Mouse (Mus musculus): ENCODE results near the gene Synpr.
"Not testable (repeated sequence)": the region's sequence is repeated elsewhere in the genome, so short reads cannot be mapped to it uniquely, and the experiment has no call there.

Gene Synpr

GRCm38 (mm10) chr14:13284091-13284844, at the start of gene Synpr:
Synpr (plus strand) TSS chr14:13284780.
- ATAC-seq (ENCODE audit: insufficient number of reproducible peaks, low FRiP score, low TSS enrichment), result peak; percentile 82

DNA sequence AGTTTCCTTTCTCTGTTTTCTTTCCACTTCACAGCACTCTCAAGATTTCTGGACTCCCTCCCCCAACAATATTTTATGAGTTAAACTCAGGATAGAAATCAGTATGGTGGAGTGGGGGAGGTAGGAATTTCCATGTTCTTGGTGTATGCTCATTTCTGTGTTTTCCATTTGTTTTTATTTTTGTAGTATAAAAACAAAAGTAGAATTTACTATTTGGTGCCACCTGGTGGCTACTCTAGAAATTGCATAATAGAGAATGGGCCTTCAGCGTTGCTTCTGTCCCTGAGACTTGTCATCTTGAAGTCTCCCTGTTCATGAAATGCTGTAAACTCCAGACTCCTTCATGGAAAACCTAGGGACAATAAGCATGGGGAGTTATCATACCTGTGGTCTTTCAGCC, 47.7 kb upstream of the Synpr start:
- ATAC-seq (ENCODE audit: insufficient number of reproducible peaks, low FRiP score, low TSS enrichment), result peak; percentile 52; the same call in 1 of the 2 replicates

DNA sequence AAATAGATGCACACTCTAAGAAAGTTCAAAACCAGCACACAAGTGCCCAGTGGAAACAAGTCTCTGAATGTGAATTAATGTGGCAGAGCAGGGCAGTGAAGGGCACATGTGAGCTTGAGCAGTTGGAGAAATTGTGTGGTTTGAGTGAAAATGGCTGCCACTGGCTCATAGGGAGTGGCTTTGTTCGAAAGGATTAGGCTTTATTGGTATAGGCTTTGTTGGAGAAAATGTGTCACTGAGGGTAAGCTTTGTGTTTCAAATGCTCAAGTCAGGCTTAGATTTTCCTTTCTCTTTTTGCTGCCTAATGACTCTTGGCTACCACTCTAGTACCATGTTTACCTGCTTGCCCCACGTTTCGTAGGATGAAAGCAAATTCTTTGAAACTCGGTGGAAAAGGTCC, 37.1 kb upstream of the Synpr start:
- ATAC-seq (ENCODE audit: insufficient number of reproducible peaks, low FRiP score, low TSS enrichment), result no peak

GRCm38 (mm10) chr14:13249361-13249760, 35.2 kb upstream of the Synpr start:
- no peak for ATAC-seq (ENCODE audit: insufficient number of reproducible peaks, low FRiP score, low TSS enrichment)

DNA sequence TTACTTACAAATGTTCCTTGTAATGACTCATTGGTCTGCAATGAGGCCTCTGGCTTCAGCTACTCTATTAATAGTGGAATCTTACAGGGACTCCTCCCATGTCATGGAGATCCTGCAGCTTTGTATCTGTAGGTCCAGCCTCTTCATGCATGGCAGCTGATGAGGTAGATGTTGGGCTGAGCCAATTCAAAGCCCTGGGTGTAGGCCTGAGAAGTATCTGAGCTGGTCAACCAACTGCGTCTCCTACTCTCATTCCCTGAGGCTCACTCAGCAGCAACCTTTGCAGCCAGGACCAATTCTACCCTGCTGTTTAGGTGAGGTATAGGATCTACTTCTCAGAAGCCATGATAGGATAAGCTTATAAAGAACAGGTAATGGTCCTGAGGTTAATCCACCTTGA, 32.0 kb upstream of the Synpr start:
- ATAC-seq (ENCODE audit: insufficient number of reproducible peaks, low FRiP score, low TSS enrichment), result no peak

GRCm38 (mm10) chr14:13254741-13255140, 29.8 kb upstream of the Synpr start:
- ATAC-seq (ENCODE audit: insufficient number of reproducible peaks, low FRiP score, low TSS enrichment), result not testable (repeated sequence)

- ATAC-seq (ENCODE audit: insufficient number of reproducible peaks, low FRiP score, low TSS enrichment), result no peak
Measured at GRCm38 (mm10) chr14:13262406-13262805, 22.2 kb upstream of the Synpr start.

GRCm38 (mm10) chr14:13266331-13266730, 18.2 kb upstream of the Synpr start:
- no peak for ATAC-seq (ENCODE audit: insufficient number of reproducible peaks, low FRiP score, low TSS enrichment)

DNA sequence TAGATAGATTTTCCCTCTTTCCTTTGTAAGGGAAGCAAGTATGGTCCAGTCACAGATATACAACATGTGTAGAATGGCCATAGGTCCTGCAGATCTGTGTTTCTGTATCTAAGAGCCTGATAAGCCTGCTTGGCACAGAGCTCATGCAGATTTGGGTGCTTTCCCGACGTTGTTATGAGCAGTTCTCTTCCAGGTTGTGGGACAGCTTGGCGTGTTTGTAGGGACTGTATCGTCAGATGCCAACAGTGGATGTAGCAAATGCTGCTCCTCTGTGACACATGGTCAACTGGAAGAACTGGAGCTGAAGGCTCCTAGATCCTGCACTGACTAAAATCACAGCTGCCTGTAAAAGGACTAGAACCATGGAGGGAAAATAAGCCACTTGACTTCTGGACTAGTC, 17.4 kb upstream of the Synpr start:
- peak; percentile 91 for ATAC-seq (ENCODE audit: insufficient number of reproducible peaks, low FRiP score, low TSS enrichment)

- peak; percentile 39 for ATAC-seq (ENCODE audit: insufficient number of reproducible peaks, low FRiP score, low TSS enrichment)
Measured at GRCm38 (mm10) chr14:13283211-13283610, 1.4 kb upstream of the Synpr start.

DNA sequence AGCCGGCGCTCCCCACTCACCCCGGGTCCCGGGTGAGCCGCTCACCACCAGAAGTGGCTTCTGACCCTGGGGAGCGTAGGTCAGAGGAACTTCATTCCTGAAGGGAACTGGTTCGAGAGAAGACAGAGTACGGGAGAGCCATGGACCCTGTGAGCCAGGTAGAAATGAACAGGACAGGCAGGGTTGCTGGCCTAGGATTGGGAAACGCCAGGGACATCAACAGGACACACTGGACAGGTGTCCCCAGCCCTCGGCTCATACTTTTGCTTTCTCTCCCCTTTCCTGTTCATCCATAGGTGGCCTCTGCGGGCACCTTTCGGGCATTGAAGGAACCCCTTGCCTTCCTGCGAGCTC, 242 bp downstream of the Synpr start:
- ATAC-seq (ENCODE audit: insufficient number of reproducible peaks, low FRiP score, low TSS enrichment), result peak; percentile 50

DNA sequence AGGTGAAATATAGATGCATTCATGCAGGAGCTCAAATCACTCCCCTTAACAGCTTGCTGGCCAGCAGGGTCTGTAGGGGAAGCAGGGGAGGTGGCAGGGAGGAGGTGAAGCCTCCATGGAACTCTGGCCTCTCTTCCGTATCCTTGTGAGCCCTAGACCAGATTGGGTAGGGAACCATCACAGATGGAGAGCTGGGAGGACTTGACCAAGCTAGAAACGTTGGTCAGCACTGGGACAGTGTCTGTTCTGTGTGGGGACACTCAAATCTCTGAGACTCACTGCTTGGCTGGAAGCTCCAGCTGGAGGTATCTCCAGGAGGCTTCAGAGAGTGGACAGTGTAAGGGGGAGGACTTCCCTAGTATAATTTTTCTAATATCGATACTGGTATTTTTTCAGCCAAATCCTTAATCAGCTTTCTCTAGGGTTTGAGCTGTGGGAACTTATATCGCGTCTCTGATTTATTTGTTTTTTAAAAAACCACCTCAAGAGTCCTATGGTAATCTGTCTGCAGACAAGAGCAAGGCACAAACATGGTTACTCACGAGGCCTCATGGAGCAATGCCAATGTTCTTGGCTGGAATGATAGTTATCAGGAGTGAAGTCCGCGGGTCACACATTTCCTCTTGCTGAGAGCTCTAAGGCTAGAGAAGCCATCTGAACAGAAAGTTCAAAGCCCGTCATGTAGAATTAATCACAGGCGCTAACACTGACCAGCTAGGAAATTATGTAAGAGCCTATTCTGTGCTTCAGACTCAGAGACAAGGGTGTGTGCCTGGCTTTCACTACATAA, 956 bp downstream of the Synpr start:
- peak; percentile 49 for ATAC-seq (ENCODE audit: insufficient number of reproducible peaks, low FRiP score, low TSS enrichment)

- peak; percentile 67 for ATAC-seq (ENCODE audit: insufficient number of reproducible peaks, low FRiP score, low TSS enrichment)
Measured at GRCm38 (mm10) chr14:13294200-13294599, 9.6 kb downstream of the Synpr start.

GRCm38 (mm10) chr14:13314323-13314722, 29.7 kb downstream of the Synpr start:
- no peak for ATAC-seq (ENCODE audit: insufficient number of reproducible peaks, low FRiP score, low TSS enrichment)

- no peak for ATAC-seq (ENCODE audit: insufficient number of reproducible peaks, low FRiP score, low TSS enrichment)
Measured at GRCm38 (mm10) chr14:13328461-13328860, 43.9 kb downstream of the Synpr start.

DNA sequence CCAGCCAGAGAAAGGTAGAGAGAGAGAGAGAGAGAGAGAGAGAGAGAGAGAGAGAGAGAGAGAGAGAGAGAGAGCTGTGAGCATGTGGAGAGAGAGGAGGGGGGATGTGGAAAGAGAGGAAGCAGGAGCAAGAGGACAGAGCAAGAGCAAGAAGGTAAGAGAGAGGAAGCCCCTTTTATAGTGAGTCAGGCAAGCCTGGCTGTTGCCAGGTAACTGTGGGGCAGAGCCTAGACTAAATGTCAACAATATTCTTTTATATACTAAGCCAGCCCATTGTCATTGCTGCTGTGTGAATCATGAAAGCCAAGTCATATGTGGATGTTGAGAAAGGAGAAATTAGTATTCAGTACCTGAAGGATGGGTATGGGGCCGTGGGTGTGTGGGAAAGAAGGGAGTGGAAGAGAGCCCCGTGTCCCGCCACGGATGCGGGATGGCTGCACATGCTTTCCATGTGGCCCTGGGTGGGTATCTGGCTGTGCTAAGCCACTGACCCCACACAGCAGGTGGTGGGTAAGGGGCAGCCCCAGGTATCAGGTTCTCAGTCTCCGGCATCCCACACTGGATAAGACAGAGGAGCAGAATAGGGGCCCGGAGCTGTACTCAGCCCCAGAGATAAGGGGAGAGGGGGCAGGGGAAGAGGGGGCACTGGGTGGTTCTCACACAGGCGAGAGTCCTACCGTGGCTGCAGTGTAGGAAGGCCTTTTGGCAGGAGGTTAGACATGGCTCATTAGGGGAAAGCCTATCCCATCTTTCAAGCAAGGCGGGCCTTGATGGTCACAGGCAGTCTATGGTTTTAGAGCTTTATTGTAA, 48.1 kb downstream of the Synpr start:
- ATAC-seq (ENCODE audit: insufficient number of reproducible peaks, low FRiP score, low TSS enrichment), result no peak

GRCm38 (mm10) chr14:13333372-13333771, 48.8 kb downstream of the Synpr start:
- no peak for ATAC-seq (ENCODE audit: insufficient number of reproducible peaks, low FRiP score, low TSS enrichment)

DNA sequence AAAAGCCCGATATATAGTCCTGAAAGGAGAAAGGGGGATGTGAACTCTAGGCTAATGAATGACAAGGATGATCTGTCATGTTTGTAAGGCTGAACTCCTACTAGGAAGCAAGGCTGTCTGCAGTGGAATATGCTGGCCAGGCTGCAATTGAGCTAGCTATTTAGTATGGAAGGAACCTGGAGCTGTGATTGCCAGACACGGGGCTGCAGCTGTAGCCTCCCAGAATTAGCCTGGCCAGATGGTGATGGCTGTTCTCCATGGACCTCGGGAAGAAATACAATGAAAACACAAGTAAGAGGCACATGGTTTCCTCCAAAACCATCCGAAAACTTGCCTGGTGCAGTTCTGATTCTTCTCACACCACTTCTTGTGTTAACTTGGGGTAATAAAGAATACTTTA, 51.6 kb downstream of the Synpr start:
- ATAC-seq (ENCODE audit: insufficient number of reproducible peaks, low FRiP score, low TSS enrichment), result no peak

GRCm38 (mm10) chr14:13340688-13341087, 56.1 kb downstream of the Synpr start:
- no peak for ATAC-seq (ENCODE audit: insufficient number of reproducible peaks, low FRiP score, low TSS enrichment)

DNA sequence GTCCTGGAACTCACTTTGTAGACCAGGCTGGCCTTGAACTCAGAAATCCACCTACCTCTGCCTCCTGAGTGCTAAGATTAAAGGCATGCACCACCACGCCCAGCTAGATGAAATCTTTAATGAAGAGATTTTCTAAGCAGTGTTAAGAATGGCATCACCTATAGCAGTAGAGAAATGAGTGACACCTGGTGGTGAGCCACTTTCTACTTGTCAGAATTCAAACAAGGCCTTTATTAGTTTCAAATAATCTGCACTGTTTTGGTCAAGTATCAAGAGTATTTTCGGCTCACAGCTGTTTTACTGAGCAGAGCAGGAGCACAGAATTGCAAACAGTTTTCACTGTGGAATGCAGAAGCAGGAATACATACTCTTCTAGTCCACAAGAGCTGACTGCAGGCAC, 59.7 kb downstream of the Synpr start:
- ATAC-seq (ENCODE audit: insufficient number of reproducible peaks, low FRiP score, low TSS enrichment), result no peak
